Mouse (Mus musculus): Measurements from ENCODE around the gene Map7. TPM values are rescaled to one million over a fixed set of nuclear protein-coding genes. Genes with fewer than 3 reads are reported as not detected.

Map7 gene
- polyA plus RNA-seq, 1 experiment: 30.0 TPM

DNA sequence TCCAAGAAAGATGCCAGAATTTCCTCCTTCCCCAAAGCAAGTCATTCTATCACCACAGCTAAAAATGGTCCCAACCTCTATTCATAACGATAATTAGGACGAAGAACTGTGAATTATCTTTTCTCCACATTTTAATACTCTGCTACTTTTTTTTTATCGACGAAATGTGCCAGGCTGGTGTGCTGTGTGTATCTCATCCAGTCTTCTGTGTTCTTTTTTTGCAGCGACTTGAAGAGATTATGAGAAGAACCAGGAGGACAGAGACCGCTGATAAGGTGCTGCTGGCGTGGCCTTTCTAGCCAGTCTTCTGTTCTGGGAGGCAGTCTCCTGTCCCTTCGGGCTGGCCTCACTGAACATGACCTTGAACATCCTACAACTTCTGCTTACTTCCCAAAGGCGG is 125.8 kb downstream of the Map7 start:
- 76% methylated on average over 9 of the region's 9 CpGs for WGBS
- H3K27me3 ChIP-seq (replicated peaks; ENCODE audit: control insufficient read depth, insufficient read depth, low read length): no peaks in the 10 kb centered on the region
- no peak overlapping the region for H3K4me3 ChIP-seq (ENCODE audit: insufficient read depth, low read depth, low read length)
- no peaks in the 10 kb centered on the region for H3K4me1 ChIP-seq (ENCODE audit: control insufficient read depth, insufficient read depth, low read length)
- no peaks in the 10 kb centered on the region; the same call in none of the 2 replicates for H3K36me3 ChIP-seq (ENCODE audit: control insufficient read depth, insufficient read depth, low read length)
- TF ChIP-seq CTCF (conservative IDR thresholded peaks at IDR 0.05; ENCODE audit: insufficient read depth, insufficient read length, low read depth, low read length) (no peak), POLR2A (IDR thresholded peaks at IDR 0.05; ENCODE audit: low read depth, low read length) (no peak)
- DNase-seq: no peak
- no peak overlapping the region for H3K27ac ChIP-seq (ENCODE audit: insufficient read depth, low read depth, low read length)

GRCm38 (mm10) chr10:20281456-20281855 is 133.2 kb downstream of the Map7 start:
- H3K4me1 ChIP-seq (ENCODE audit: control insufficient read depth, insufficient read depth, low read length): peaks cover 7% of the 10 kb centered on the region; the same call in 1 of the 2 replicates
- TF ChIP-seq CTCF (conservative IDR thresholded peaks at IDR 0.05; ENCODE audit: insufficient read depth, insufficient read length, low read depth, low read length): no peak
- TF ChIP-seq POLR2A (IDR thresholded peaks at IDR 0.05; ENCODE audit: low read depth, low read length): no peak
- H3K4me3 ChIP-seq (ENCODE audit: insufficient read depth, low read depth, low read length): no peak overlapping the region
- 66% methylated on average over 2 of the region's 2 CpGs for whole genome bisulfite sequencing
- no peak overlapping the region for H3K27ac ChIP-seq (ENCODE audit: insufficient read depth, low read depth, low read length)
- no peaks in the 10 kb centered on the region; the same call in none of the 2 replicates for H3K36me3 ChIP-seq (ENCODE audit: control insufficient read depth, insufficient read depth, low read length)
- DNase-seq: no peak
- H3K27me3 ChIP-seq (replicated peaks; ENCODE audit: control insufficient read depth, insufficient read depth, low read length): no peaks in the 10 kb centered on the region

- TF ChIP-seq CTCF (conservative IDR thresholded peaks at IDR 0.05; ENCODE audit: insufficient read depth, insufficient read length, low read depth, low read length) (no peak), POLR2A (IDR thresholded peaks at IDR 0.05; ENCODE audit: low read depth, low read length) (no peak)
Measured at GRCm38 (mm10) chr10:20285289-20285975, 137.2 kb downstream of the Map7 start.

DNA sequence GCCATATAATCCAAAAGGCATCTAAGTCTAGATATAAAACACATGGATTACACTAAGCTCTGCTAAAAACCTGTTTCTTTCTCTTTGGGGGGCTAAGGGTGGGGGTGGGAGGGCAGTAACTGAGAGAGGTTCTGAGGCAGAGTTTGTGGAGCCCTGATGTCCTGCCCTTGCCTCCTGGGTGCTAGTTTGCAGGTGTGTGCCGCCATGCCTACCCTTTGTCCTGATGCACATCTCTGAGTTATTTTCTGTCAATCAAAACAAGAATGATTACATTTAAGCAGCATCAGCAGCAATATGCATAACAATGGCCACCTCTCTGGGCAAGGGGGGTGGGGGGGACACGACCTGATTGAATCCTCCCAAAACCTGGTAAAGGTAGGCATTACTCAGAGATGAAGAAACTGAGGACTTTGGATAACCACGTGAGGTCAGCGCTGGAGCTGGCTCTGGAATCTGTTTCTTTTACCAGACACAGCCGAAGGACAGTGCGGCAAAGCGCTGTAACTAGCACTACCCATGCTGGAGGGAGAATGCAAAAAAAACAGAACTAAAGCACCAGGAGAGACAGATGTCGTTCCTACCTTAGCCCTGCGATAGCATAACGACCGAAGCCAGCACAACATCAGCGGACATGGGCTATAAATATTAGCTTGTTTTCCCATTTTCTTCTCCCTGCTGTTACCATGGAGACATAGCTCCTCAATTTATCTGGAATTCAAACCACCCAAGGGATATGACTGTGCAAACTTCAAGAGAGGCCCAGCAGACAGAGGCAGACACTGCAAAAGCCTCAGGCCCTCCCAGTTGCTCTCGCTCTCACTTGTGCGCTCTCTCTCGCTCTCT is 137.9 kb downstream of the Map7 start:
- peak; percentile 18 for DNase-seq
- TF ChIP-seq POLR2A (IDR thresholded peaks at IDR 0.05; ENCODE audit: low read depth, low read length) (no peak), CTCF (conservative IDR thresholded peaks at IDR 0.05; ENCODE audit: insufficient read depth, insufficient read length, low read depth, low read length) (no peak)
- no peaks in the 10 kb centered on the region for H3K36me3 ChIP-seq (ENCODE audit: control insufficient read depth, insufficient read depth, low read length)
- no peak overlapping the region for H3K4me3 ChIP-seq (ENCODE audit: insufficient read depth, low read depth, low read length)
- H3K27ac ChIP-seq (ENCODE audit: insufficient read depth, low read depth, low read length): no peak overlapping the region
- no peaks in the 10 kb centered on the region for H3K27me3 ChIP-seq (replicated peaks; ENCODE audit: control insufficient read depth, insufficient read depth, low read length)
- 47% methylated on average over 15 of the region's 15 CpGs for WGBS
- peaks cover 7% of the 10 kb centered on the region; the same call in 1 of the 2 replicates for H3K4me1 ChIP-seq (ENCODE audit: control insufficient read depth, insufficient read depth, low read length)

More at GRCm38 (mm10) chr10:20285289-20285975, 137.2 kb downstream of the Map7 start:
- Histone ChIP-seq H3K4me1 (ENCODE audit: control insufficient read depth, insufficient read depth, low read length) (peaks cover 7% of the 10 kb centered on the region; the same call in 1 of the 2 replicates), H3K27me3 (replicated peaks; ENCODE audit: control insufficient read depth, insufficient read depth, low read length) (no peaks in the 10 kb centered on the region), H3K36me3 (ENCODE audit: control insufficient read depth, insufficient read depth, low read length) (no peaks in the 10 kb centered on the region), H3K27ac (ENCODE audit: insufficient read depth, low read depth, low read length) (no peak overlapping the region), H3K4me3 (ENCODE audit: insufficient read depth, low read depth, low read length) (no peak overlapping the region)
- 34% methylated on average over 10 of the region's 10 CpGs for WGBS
- DNase-seq: peak; percentile 74

DNA sequence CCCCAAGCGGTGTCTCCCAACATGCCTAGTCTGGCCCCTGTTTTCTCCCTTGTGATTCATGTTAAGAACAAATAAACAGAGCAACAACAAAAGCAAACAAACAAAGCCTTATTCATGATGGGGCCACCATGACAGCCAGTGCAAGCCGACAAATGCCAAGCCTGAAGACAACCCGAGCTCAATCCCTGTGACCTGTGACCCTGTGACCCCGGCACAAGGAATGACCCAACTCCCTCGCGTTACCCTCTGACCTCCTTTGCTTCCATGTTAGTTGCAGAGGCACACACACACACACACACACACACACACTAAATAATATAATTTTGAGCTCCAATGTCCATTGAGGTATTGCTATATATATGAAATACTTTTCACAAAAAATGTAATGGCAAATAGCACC is 139.1 kb downstream of the Map7 start:
- H3K4me1 ChIP-seq (ENCODE audit: control insufficient read depth, insufficient read depth, low read length): peaks cover 7% of the 10 kb centered on the region; the same call in 1 of the 2 replicates
- no peaks in the 10 kb centered on the region for H3K36me3 ChIP-seq (ENCODE audit: control insufficient read depth, insufficient read depth, low read length)
- H3K27me3 ChIP-seq (replicated peaks; ENCODE audit: control insufficient read depth, insufficient read depth, low read length): no peaks in the 10 kb centered on the region
- H3K4me3 ChIP-seq (ENCODE audit: insufficient read depth, low read depth, low read length): no peak overlapping the region
- WGBS: 63% methylated on average over 6 of the region's 6 CpGs
- TF ChIP-seq CTCF (conservative IDR thresholded peaks at IDR 0.05; ENCODE audit: insufficient read depth, insufficient read length, low read depth, low read length) (no peak), POLR2A (IDR thresholded peaks at IDR 0.05; ENCODE audit: low read depth, low read length) (no peak)
- no peak overlapping the region for H3K27ac ChIP-seq (ENCODE audit: insufficient read depth, low read depth, low read length)
- no peak for DNase-seq

- 14% methylated on average over 11 of the region's 11 CpGs for WGBS
- peak; percentile 82 for DNase-seq
- H3K4me3 ChIP-seq (ENCODE audit: insufficient read depth, low read depth, low read length): peak overlapping the region; percentile 23; the same call in 1 of the 2 replicates
Measured at GRCm38 (mm10) chr10:20290467-20290883, 142.2 kb downstream of the Map7 start.

DNA sequence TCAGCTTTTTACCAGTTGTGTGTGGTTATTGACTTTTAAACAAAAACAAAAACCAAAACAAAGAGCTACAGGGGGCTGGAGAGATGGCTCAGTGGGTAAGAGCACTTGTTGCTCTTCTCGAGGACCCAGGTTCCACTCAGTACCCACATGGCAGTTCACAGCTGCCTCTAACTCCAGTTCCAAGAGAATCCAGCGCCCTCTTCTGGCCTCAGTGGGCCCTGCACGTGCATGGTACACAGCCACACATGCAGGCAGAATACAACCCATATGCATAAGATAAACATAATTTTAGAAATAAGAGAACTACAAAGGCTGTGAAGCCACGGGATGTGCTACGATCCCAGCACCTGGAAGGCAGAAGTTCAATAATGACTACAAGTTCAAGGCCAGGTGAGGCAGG is 147.7 kb downstream of the Map7 start:
- WGBS: 76% methylated on average over 5 of the region's 5 CpGs
- DNase-seq: peak; percentile 33
- Histone ChIP-seq H3K4me3 (ENCODE audit: insufficient read depth, low read depth, low read length) (no peak overlapping the region), H3K27ac (ENCODE audit: insufficient read depth, low read depth, low read length) (no peak overlapping the region), H3K27me3 (replicated peaks; ENCODE audit: control insufficient read depth, insufficient read depth, low read length) (no peaks in the 10 kb centered on the region), H3K4me1 (ENCODE audit: control insufficient read depth, insufficient read depth, low read length) (no peaks in the 10 kb centered on the region), H3K36me3 (ENCODE audit: control insufficient read depth, insufficient read depth, low read length) (no peaks in the 10 kb centered on the region)
- TF ChIP-seq CTCF (conservative IDR thresholded peaks at IDR 0.05; ENCODE audit: insufficient read depth, insufficient read length, low read depth, low read length): peak; percentile 34; the same call in 1 of the 2 replicates
- TF ChIP-seq POLR2A (IDR thresholded peaks at IDR 0.05; ENCODE audit: low read depth, low read length): no peak

More at GRCm38 (mm10) chr10:20290467-20290883, 142.2 kb downstream of the Map7 start:
- no peaks in the 10 kb centered on the region for H3K27me3 ChIP-seq (replicated peaks; ENCODE audit: control insufficient read depth, insufficient read depth, low read length)
- H3K27ac ChIP-seq (ENCODE audit: insufficient read depth, low read depth, low read length): no peak overlapping the region
- H3K36me3 ChIP-seq (ENCODE audit: control insufficient read depth, insufficient read depth, low read length): no peaks in the 10 kb centered on the region
- no peak for TF ChIP-seq POLR2A (IDR thresholded peaks at IDR 0.05; ENCODE audit: low read depth, low read length)
- peak; percentile 95 for TF ChIP-seq CTCF (conservative IDR thresholded peaks at IDR 0.05; ENCODE audit: insufficient read depth, insufficient read length, low read depth, low read length)
- H3K4me1 ChIP-seq (ENCODE audit: control insufficient read depth, insufficient read depth, low read length): peaks cover 2% of the 10 kb centered on the region; the same call in 1 of the 2 replicates
